In the genomic region with DNA sequence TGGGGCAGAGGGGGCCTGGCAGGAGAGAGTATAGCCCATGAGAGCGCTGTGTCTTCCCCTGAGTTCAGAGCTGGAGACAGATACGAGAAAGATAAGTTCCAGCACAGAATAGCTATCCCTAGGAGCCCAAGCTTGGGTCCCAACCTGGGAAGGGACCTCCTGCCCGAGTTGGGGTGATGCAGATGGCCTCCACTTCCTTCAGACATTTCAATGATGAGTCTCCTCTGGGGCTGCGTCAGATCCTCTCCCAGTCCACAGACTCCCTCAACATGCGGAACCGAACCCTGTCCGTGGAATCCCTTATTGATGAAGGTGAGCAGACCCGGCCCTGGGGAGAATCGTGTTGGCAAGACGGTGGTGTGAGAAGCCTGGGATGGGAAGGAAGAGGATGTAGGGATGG, we compare ENCODE assay signal across 36 mouse cellular contexts. TPM values are rescaled to one million over a fixed set of nuclear protein-coding genes. Genes with fewer than 3 reads are reported as not detected.
"Had no signal": no experiment of that assay in that cellular context is flagged by ENCODE, and none has a peak within 500 bp of the region (broad histone marks: within the 10 kb centered on the region; RNA-seq: fewer than 3 reads in every experiment).

No protein-coding gene starts in this region.

- DNase-seq: gastrocnemius, postnatal 25 days; heart, postnatal 14 days; heart, postnatal 4 days; kidney, adult 18-20 months; kidney, adult 8-10 months; kidney, postnatal 10 days; kidney, postnatal 25 days; layer of hippocampus, adult 9-11 months; liver; liver, embryonic 13.5 days; liver, postnatal 0 days had no signal

- ATAC-seq: forebrain, embryonic 16.5 days; hindbrain, embryonic 16.5 days; inflammation-experienced regulatory T-cells, adult 6 months; intestine, embryonic 15.5 days; intestine, postnatal 0 days; liver, postnatal 0 days had no signal

- H3K4me3 ChIP-seq: heart, adult 2 months; hindbrain, embryonic 10.5 days; hindbrain, embryonic 12.5 days; intestine, embryonic 15.5 days; limb, embryonic 10.5 days; limb, embryonic 12.5 days; liver, embryonic 13.5 days; liver, embryonic 15.5 days had no signal

- H3K27me3 ChIP-seq: hindbrain, embryonic 12.5 days; intestine, embryonic 15.5 days; limb, embryonic 12.5 days; liver, embryonic 13.5 days; liver, embryonic 15.5 days had no signal

- H3K27ac ChIP-seq: heart, adult 2 months; hindbrain, embryonic 10.5 days; hindbrain, embryonic 12.5 days; hindbrain, embryonic 14.5 days; intestine, embryonic 15.5 days; limb, embryonic 10.5 days; limb, embryonic 12.5 days; liver, embryonic 13.5 days; liver, embryonic 15.5 days had no signal

- H3K9me3 ChIP-seq: hindbrain, embryonic 10.5 days; hindbrain, embryonic 12.5 days; limb, embryonic 10.5 days; limb, embryonic 12.5 days; liver, embryonic 13.5 days; liver, embryonic 15.5 days had no signal

- H3K9ac ChIP-seq: hindbrain, embryonic 12.5 days; hindbrain, embryonic 14.5 days; intestine, embryonic 15.5 days; limb, embryonic 12.5 days; liver, embryonic 13.5 days; liver, embryonic 15.5 days; liver, postnatal 0 days had no signal

- H3K4me2 ChIP-seq: hindbrain, embryonic 12.5 days; hindbrain, embryonic 14.5 days; intestine, embryonic 15.5 days; limb, embryonic 12.5 days; liver, embryonic 11.5 days; liver, embryonic 13.5 days; liver, embryonic 15.5 days had no signal

- H3K4me1 ChIP-seq: intestine, embryonic 15.5 days; limb, embryonic 12.5 days had no signal

RNA-seq across cellular contexts. Expression of a gene that starts 19.9 kb away (rescaled TPM):
- total RNA-seq: gastrocnemius, adult 8-10 months; gastrocnemius, postnatal 25 days; gastrocnemius, postnatal 4 days; granulocyte monocyte progenitor cell, adult 5-6 weeks; heart, adult 2 months; heart, postnatal 14 days; layer of hippocampus, adult 8-10 months; layer of hippocampus, postnatal 25 days; left cerebral cortex, postnatal 14 days; left cerebral cortex, postnatal 36 days had no signal
- polyA plus RNA-seq: forebrain, embryonic 16.5 days; frontal cortex, adult 2 months; heart, adult 2 months; heart, embryonic 14.5 days; heart, embryonic 16.5 days; hindbrain, embryonic 10.5 days; hindbrain, embryonic 12.5 days; hindbrain, embryonic 14.5 days; hindbrain, embryonic 16.5 days; inflammation-experienced regulatory T-cells, adult 6 months; intestine, embryonic 15.5 days; intestine, postnatal 0 days; kidney, embryonic 14.5 days; kidney, embryonic 16.5 days; limb, embryonic 10.5 days; limb, embryonic 12.5 days; liver, embryonic 11.5 days; liver, embryonic 13.5 days; liver, embryonic 15.5 days; liver, postnatal 0 days had no signal
